20 mouse cellular contexts compared by ENCODE assay signal in genomic region chrX:134635860-134636259, GRCm38 (mm10). TPM values are rescaled to one million over a fixed set of nuclear protein-coding genes. Genes with fewer than 3 reads are reported as not detected.
DNase-seq lines count a peak whose midpoint lies in the region; ATAC-seq and TF ChIP-seq lines count a peak whose summit lies in the region.
"Had no signal": no experiment of that assay in that cellular context is flagged by ENCODE, and none has a peak within 500 bp of the region (broad histone marks: within the 10 kb centered on the region; RNA-seq: fewer than 3 reads in every experiment).

No protein-coding gene starts in this region.

- DNase-seq in heart, postnatal 4 days, result peak; percentile 5
- DNase-seq in heart, postnatal 25 days (ENCODE audit: low spot score), result no peak
- no peak for DNase-seq in CH12.LX (ENCODE audit: extremely low read depth)
- peak; percentile 10 for DNase-seq in lung, postnatal 25 days (ENCODE audit: low spot score)
- DNase-seq in spleen, postnatal 10 days (ENCODE audit: low spot score in 2 of 2), result no peak
- DNase-seq: adrenal gland, postnatal 25 days; cerebellum, adult 9-11 months; gastrocnemius, postnatal 10 days; retina, postnatal 1 day; thymus, postnatal 4 days had no signal

- TF ChIP-seq EP300 in CH12.LX (IDR thresholded peaks at IDR 0.05; ENCODE audit: low read length), result no peak

- no peak for TF ChIP-seq POLR2A in CH12.LX (IDR thresholded peaks at IDR 0.05; ENCODE audit: low read depth, low read length)

- no peaks in the 10 kb centered on the region for H3K27me3 ChIP-seq in liver, embryonic 16.5 days (ENCODE audit: control insufficient read depth, insufficient read depth, low read depth, low read length)
- H3K27me3 ChIP-seq in liver, embryonic 12.5 days (replicated peaks), result no peaks in the 10 kb centered on the region
- no peaks in the 10 kb centered on the region for H3K27me3 ChIP-seq in CH12.LX (replicated peaks)
- H3K27me3 ChIP-seq: forebrain, embryonic 12.5 days had no signal

- no peaks in the 10 kb centered on the region for H3K4me1 ChIP-seq in liver, embryonic 16.5 days (ENCODE audit: control insufficient read depth, low read depth, low read length)
- H3K4me1 ChIP-seq in liver, embryonic 12.5 days, result no peaks in the 10 kb centered on the region
- 0 out of 4 replicates have a peak, but pooled peaks cover 0 to 6% of the 10 kb centered on the region in 2 experiments for H3K4me1 ChIP-seq in CH12.LX (ENCODE audit: control insufficient read depth in 1 of 2, insufficient read depth in 2 of 2)
- H3K4me1 ChIP-seq: forebrain, embryonic 12.5 days; heart, embryonic 10.5 days; limb, embryonic 13.5 days; midbrain, embryonic 15.5 days had no signal

- no peak for TF ChIP-seq RAD21 in CH12.LX (IDR thresholded peaks at IDR 0.05; ENCODE audit: low read depth, low read length)

- no peak overlapping the region for H3K27ac ChIP-seq in liver, embryonic 16.5 days (ENCODE audit: low read length)
- H3K27ac ChIP-seq in liver, embryonic 12.5 days, result no peak overlapping the region
- no peak overlapping the region for H3K27ac ChIP-seq in CH12.LX (ENCODE audit: insufficient read depth, low read depth)
- H3K27ac ChIP-seq: forebrain, embryonic 12.5 days; heart, embryonic 10.5 days; limb, embryonic 13.5 days; macrophage; midbrain, embryonic 15.5 days had no signal

- in situ Hi-C loops in CH12.LX (cut with MboI; ENCODE audit: low pct_ligation_motif_present, low pct_unique_long_range_greater_than_20kb, low sequenced_read_pairs), result loop anchor here (25.0 kb wide), 1 partner anchor 276 kb away; no protein-coding TSS in a partner anchor

- no peak overlapping the region for H3K4me3 ChIP-seq in liver, embryonic 16.5 days (ENCODE audit: low read depth, low read length)
- H3K4me3 ChIP-seq in liver, embryonic 12.5 days, result no peak overlapping the region
- H3K4me3 ChIP-seq in CH12.LX (replicated peaks in 1 of 3; ENCODE audit: low read depth in 2 of 3, low read length in 2 of 3, poor library complexity in 1 of 3), result no peak overlapping the region
- H3K4me3 ChIP-seq: forebrain, embryonic 12.5 days; heart, embryonic 10.5 days; limb, embryonic 13.5 days; midbrain, embryonic 15.5 days had no signal

- WGBS in liver, embryonic 16.5 days (ENCODE audit: insufficient replicate concordance), result 46% methylated on average over 3 of the region's 3 CpGs
- 41% methylated on average over 3 of the region's 3 CpGs for WGBS in liver, embryonic 12.5 days (ENCODE audit: insufficient replicate concordance)

- peak; percentile 43; the same call in 1 of the 2 replicates for ATAC-seq in liver, embryonic 16.5 days (ENCODE audit: low read depth)
- ATAC-seq in liver, embryonic 12.5 days, result no peak
- ATAC-seq: activated CD4-positive, CD25-positive, alpha-beta regulatory T cell, adult 4 months; midbrain, embryonic 15.5 days; Patski had no signal

- dilution Hi-C loops in CH12.LX (cut with MboI; ENCODE audit: extremely low pct_ligation_motif_present, extremely low pct_unique_long_range_greater_than_20kb, low sequenced_read_pairs), result no loop called here

- intact Hi-C loops in heart, postnatal 25 days (cut with DNase I), result no loop called here

- H3K4me2 ChIP-seq in liver, embryonic 16.5 days (ENCODE audit: low read depth, low read length), result no peak overlapping the region
- H3K4me2 ChIP-seq in liver, embryonic 12.5 days, result no peak overlapping the region
- H3K4me2 ChIP-seq in CH12.LX (ENCODE audit: insufficient read depth, low read depth, poor library complexity, severe bottlenecking), result peak overlapping the region; percentile 50
- H3K4me2 ChIP-seq: forebrain, embryonic 12.5 days; limb, embryonic 13.5 days; midbrain, embryonic 15.5 days had no signal

- no peaks in the 10 kb centered on the region for H3K36me3 ChIP-seq in liver, embryonic 16.5 days (ENCODE audit: control insufficient read depth, insufficient read depth)
- H3K36me3 ChIP-seq in liver, embryonic 12.5 days, result no peaks in the 10 kb centered on the region
- no peaks in the 10 kb centered on the region for H3K36me3 ChIP-seq in CH12.LX (replicated peaks in 1 of 2; ENCODE audit: control insufficient read depth in 1 of 2, insufficient read depth in 1 of 2, low read length in 1 of 2)
- H3K36me3 ChIP-seq: forebrain, embryonic 12.5 days; heart, embryonic 10.5 days; limb, embryonic 13.5 days; midbrain, embryonic 15.5 days had no signal

- no peak for TF ChIP-seq CTCF in CH12.LX (conservative IDR thresholded peaks at IDR 0.05 in 1 of 2, IDR thresholded peaks at IDR 0.05 in 1 of 2; ENCODE audit: low read depth in 2 of 2, low read length in 2 of 2)

- H3K9ac ChIP-seq in liver, embryonic 16.5 days (ENCODE audit: low read depth, low read length), result no peak overlapping the region
- H3K9ac ChIP-seq in liver, embryonic 12.5 days, result no peak overlapping the region
- no peak overlapping the region for H3K9ac ChIP-seq in CH12.LX (ENCODE audit: insufficient read depth, low read depth)
- H3K9ac ChIP-seq: forebrain, embryonic 12.5 days; limb, embryonic 13.5 days; midbrain, embryonic 15.5 days had no signal

- no peaks in the 10 kb centered on the region for H3K79me2 ChIP-seq in CH12.LX (replicated peaks; ENCODE audit: control insufficient read depth, extremely low read depth, insufficient read depth, poor library complexity, severe bottlenecking)

- no peaks in the 10 kb centered on the region for H3K9me3 ChIP-seq in liver, embryonic 16.5 days (replicated peaks; ENCODE audit: control insufficient read depth, low read length)
- H3K9me3 ChIP-seq in liver, embryonic 12.5 days (replicated peaks), result no peaks in the 10 kb centered on the region
- H3K9me3 ChIP-seq in CH12.LX (replicated peaks; ENCODE audit: low read length), result no peaks in the 10 kb centered on the region
- H3K9me3 ChIP-seq: forebrain, embryonic 12.5 days; heart, embryonic 10.5 days; limb, embryonic 13.5 days; midbrain, embryonic 15.5 days had no signal

TF ChIP-seq in CH12.LX, 34 proteins besides CTCF, POLR2A, EP300 and RAD21:
- no peak for TF ChIP-seq NRF1 (IDR thresholded peaks at IDR 0.05; ENCODE audit: low read depth, low read length)

RNA-seq across cellular contexts. Expression of gene Hnrnph2, which starts 34.9 kb away (rescaled TPM):
- 100 to 1,000 TPM; 102 to 105 TPM for total RNA-seq in heart, postnatal 4 days (2021)
- 10 to 100 TPM; 61.4 to 75.0 TPM for total RNA-seq in heart, postnatal 25 days (2021)
- 66.4 and 79.1 TPM in 2 replicates for polyA plus RNA-seq in liver, embryonic 16.5 days (2015; fragmentation: Nextera tagmentation; extraction: Ambion mirVana)
- 110 and 111 TPM in 2 replicates for polyA plus RNA-seq in liver, embryonic 12.5 days (2016; fragmentation: Nextera tagmentation; extraction: Ambion mirVana)
- total RNA-seq in CH12.LX (2012; rRNA removed) (38.2 and 48.9 TPM in 2 replicates), CH12.LX (2014; rRNA removed) (57.3 and 63.8 TPM in 2 replicates)
- polyA plus RNA-seq in CH12.LX (2012; ENCODE audit: insufficient read length, low read depth), result 70.0 and 82.0 TPM in 2 replicates

RNA-seq across cellular contexts. Expression of gene Gla, which starts 34.9 kb away (rescaled TPM):
- total RNA-seq in heart, postnatal 4 days (2021), result 1 to 10 TPM; 2.3 to 3.4 TPM
- 1 to 10 TPM; 1.6 to 2.1 TPM for total RNA-seq in heart, postnatal 25 days (2021)
- 3.6 and 4.5 TPM in 2 replicates for polyA plus RNA-seq in liver, embryonic 16.5 days (2015; fragmentation: Nextera tagmentation; extraction: Ambion mirVana)
- polyA plus RNA-seq in liver, embryonic 12.5 days (2016; fragmentation: Nextera tagmentation; extraction: Ambion mirVana), result 4.5 and 4.8 TPM in 2 replicates
- total RNA-seq in CH12.LX (2012; rRNA removed) (6.1 and 6.2 TPM in 2 replicates), CH12.LX (2014; rRNA removed) (9.1 and 10.3 TPM in 2 replicates)
- 8.6 and 13.3 TPM in 2 replicates for polyA plus RNA-seq in CH12.LX (2012; ENCODE audit: insufficient read length, low read depth)

RNA-seq across cellular contexts. Expression of gene Rpl36a, which starts 50.4 kb away (rescaled TPM):
- total RNA-seq in heart, postnatal 4 days (2021), result 100 to 1,000 TPM; 208 to 224 TPM
- total RNA-seq in heart, postnatal 25 days (2021), result 100 to 1,000 TPM; 103 to 104 TPM
- polyA plus RNA-seq in liver, embryonic 16.5 days (2015; fragmentation: Nextera tagmentation; extraction: Ambion mirVana), result 216 and 255 TPM in 2 replicates
- 409 and 421 TPM in 2 replicates for polyA plus RNA-seq in liver, embryonic 12.5 days (2016; fragmentation: Nextera tagmentation; extraction: Ambion mirVana)
- 2,800 and 2,905 TPM in 2 replicates for total RNA-seq in CH12.LX (2012; rRNA removed)
- 2,352 and 2,700 TPM in 2 replicates for total RNA-seq in CH12.LX (2014; rRNA removed)
- 869 and 1,197 TPM in 2 replicates for polyA plus RNA-seq in CH12.LX (2012; ENCODE audit: insufficient read length, low read depth)

RNA-seq across cellular contexts. Expression of gene Armcx4, which starts 50.5 kb away (rescaled TPM):
- 10 to 100 TPM; 42.8 to 47.1 TPM for total RNA-seq in heart, postnatal 4 days (2021)
- 1 to 10 TPM; 9.2 to 9.6 TPM for total RNA-seq in heart, postnatal 25 days (2021)
- polyA plus RNA-seq in liver, embryonic 16.5 days (2015; fragmentation: Nextera tagmentation; extraction: Ambion mirVana), result 0.30 and 0.42 TPM in 2 replicates
- polyA plus RNA-seq in liver, embryonic 12.5 days (2016; fragmentation: Nextera tagmentation; extraction: Ambion mirVana), result 0.79 and 0.81 TPM in 2 replicates
- total RNA-seq in CH12.LX (2012; rRNA removed) (3.4 and 3.5 TPM in 2 replicates), CH12.LX (2014; rRNA removed) (0.03 TPM in 1 of 2 replicates, not detected in the other)
- 0.19 and 0.31 TPM in 2 replicates for polyA plus RNA-seq in CH12.LX (2012; ENCODE audit: insufficient read length, low read depth)

RNA-seq across cellular contexts. Expression of gene Btk, which starts 52.5 kb away (rescaled TPM):
- under 1 TPM; 0.63 to 0.71 TPM for total RNA-seq in heart, postnatal 4 days (2021)
- 1 to 10 TPM; 1.0 to 1.1 TPM for total RNA-seq in heart, postnatal 25 days (2021)
- 14.4 and 14.8 TPM in 2 replicates for polyA plus RNA-seq in liver, embryonic 16.5 days (2015; fragmentation: Nextera tagmentation; extraction: Ambion mirVana)
- polyA plus RNA-seq in liver, embryonic 12.5 days (2016; fragmentation: Nextera tagmentation; extraction: Ambion mirVana), result 29.9 and 30.8 TPM in 2 replicates
- total RNA-seq in CH12.LX (2012; rRNA removed), result 16.2 and 23.2 TPM in 2 replicates
- 32.9 and 38.1 TPM in 2 replicates for total RNA-seq in CH12.LX (2014; rRNA removed)
- 53.4 and 69.0 TPM in 2 replicates for polyA plus RNA-seq in CH12.LX (2012; ENCODE audit: insufficient read length, low read depth)
- polyA plus RNA-seq: C2C12, Patski had no signal

Comparison
In these comparisons a context has a peak if more than half of its experiments do, and no peak if none do; other contexts are left out.
1. DNase-seq: peak in heart, postnatal 4 days (single experiment) and lung, postnatal 25 days (single experiment); none in heart, postnatal 25 days (single experiment), CH12.LX (single experiment) and spleen, postnatal 10 days (0 of 2).
2. RNA of gene Rpl36a, which starts 50.4 kb away (total RNA-seq): 2,352 to 2,905 TPM in CH12.LX; 208 to 224 TPM in heart, postnatal 4 days and 103 to 104 TPM in heart, postnatal 25 days; every median in the first group is over 10 times any median in the second.